Mouse (Mus musculus) myocyte (in vitro differentiated cells): ENCODE results near the gene Sds. TPM values are rescaled to one million over a fixed set of nuclear protein-coding genes. Genes with fewer than 3 reads are reported as not detected.

Experiments used
- H3K27me3 ChIP-seq: one replicate; pipeline ENCODE4 v1.6.1; 2011; ENCODE audit not compliant: control insufficient read depth, insufficient read depth, insufficient read length
- H3K36me3 ChIP-seq: one replicate; pipeline ENCODE4 v1.6.1; 2011; ENCODE audit not compliant: control insufficient read depth, insufficient read depth
- H3K4me2 ChIP-seq: one replicate; pipeline ENCODE4 v1.6.1; 2011; ENCODE audit warnings: low read depth, control low read depth
- H3K4me3 ChIP-seq: one replicate; pipeline ENCODE4 v1.5.1; 2011; ENCODE audit warnings: mild to moderate bottlenecking, control low read depth, moderate library complexity
- H3K79me2 ChIP-seq: one replicate; pipeline ENCODE4 v1.6.1; 2011; ENCODE audit not compliant: control insufficient read depth, insufficient read depth
- H3ac ChIP-seq: one replicate; pipeline ENCODE4 v1.6.1; 2011; ENCODE audit not compliant: control insufficient read depth, insufficient read length
- CEBPB ChIP-seq: IDR thresholded peaks from 2 replicates; pipeline ENCODE4 v1.6.1; 2011; ENCODE audit warnings: mild to moderate bottlenecking, moderate library complexity; ENCODE audit not compliant: poor library complexity, insufficient read depth, severe bottlenecking
- E2F4 ChIP-seq: IDR thresholded peaks from one replicate; pipeline ENCODE4 v1.6.1; 2011; ENCODE audit warnings: mild to moderate bottlenecking, control low read depth, moderate library complexity; ENCODE audit not compliant: insufficient read depth
- MAX ChIP-seq: IDR thresholded peaks from one replicate; pipeline ENCODE4 v1.6.1; 2011; ENCODE audit warnings: low read depth, mild to moderate bottlenecking, control low read depth
- MYOD1 ChIP-seq, 3 experiments: IDR thresholded peaks; one replicate each; pipeline ENCODE4 v1.6.1; 2011; ENCODE audit warnings: control low read depth in 2 of 3, low read depth in 2 of 3, mild to moderate bottlenecking in 2 of 3, moderate library complexity in 1 of 3; ENCODE audit not compliant: insufficient read length in 2 of 3, control insufficient read depth in 1 of 3
- MYOG ChIP-seq, 3 experiments: IDR thresholded peaks; one replicate each; pipeline ENCODE4 v1.6.1; 2011; ENCODE audit warnings: control low read depth in 2 of 3, low read depth in 2 of 3, mild to moderate bottlenecking in 2 of 3; ENCODE audit not compliant: insufficient read length in 2 of 3, control insufficient read depth in 1 of 3, insufficient read depth in 1 of 3
- POLR2A ChIP-seq: IDR thresholded peaks from one replicate; pipeline ENCODE4 v1.6.1; 2011; ENCODE audit warnings: low read depth, mild to moderate bottlenecking, control low read depth, moderate library complexity; ENCODE audit not compliant: insufficient read length
- POLR2AphosphoS2 ChIP-seq: IDR thresholded peaks from one replicate; pipeline ENCODE4 v1.6.1; 2011; ENCODE audit warnings: low read depth, control low read depth; ENCODE audit not compliant: insufficient read length
- REST ChIP-seq: IDR thresholded peaks from one replicate; pipeline ENCODE4 v1.6.1; 2011; ENCODE audit warnings: mild to moderate bottlenecking, control low read depth, moderate library complexity; ENCODE audit not compliant: insufficient read depth, insufficient read length
- SRF ChIP-seq: IDR thresholded peaks from one replicate; pipeline ENCODE4 v1.6.1; 2011; ENCODE audit warnings: low read depth; ENCODE audit not compliant: control insufficient read depth, insufficient read length
- TCF12 ChIP-seq: IDR thresholded peaks from one replicate; pipeline ENCODE4 v1.6.1; 2011; ENCODE audit warnings: mild to moderate bottlenecking, control low read depth; ENCODE audit not compliant: poor library complexity, insufficient read depth, severe bottlenecking
- TCF3 ChIP-seq: IDR thresholded peaks from one replicate; pipeline ENCODE4 v1.6.1; 2011; ENCODE audit warnings: low read depth, control low read depth; ENCODE audit not compliant: insufficient read length
- USF1 ChIP-seq: IDR thresholded peaks from one replicate; pipeline ENCODE4 v1.6.1; 2011; ENCODE audit warnings: low read depth, mild to moderate bottlenecking, control low read depth, moderate library complexity
- polyA plus RNA-seq: library from polyadenylated mRNA; unstranded; fragments of >200 nt; fragmentation: generic; extraction: Trizol; gene quantifications from one replicate; pipeline ENCODE4 v1.2.1, GENCODE M21; 2012; ENCODE audit warnings: missing spikeins

Gene Sds
- polyA plus RNA-seq, 1 experiment, result not detected

- H3K79me2 ChIP-seq, result no peaks in the 10 kb centered on the region
- peaks cover 28% of the 10 kb centered on the region for H3K27me3 ChIP-seq
- no peak overlapping the region for H3ac ChIP-seq
- TF ChIP-seq TCF3 (no peak), TCF12 (no peak), SRF (no peak), MAX (no peak), MYOD1 (IDR thresholded peaks at IDR 0.05; ENCODE audit: control insufficient read depth in 1 of 3, insufficient read length in 2 of 3, low read depth in 2 of 3) (no peak), REST (no peak), E2F4 (no peak)
- no peak overlapping the region for H3K4me3 ChIP-seq
- H3K36me3 ChIP-seq, result no peaks in the 10 kb centered on the region
- no peak overlapping the region for H3K4me2 ChIP-seq
Measured at GRCm38 (mm10) chr5:120456253-120456652, 20.1 kb upstream of the Sds start.

GRCm38 (mm10) chr5:120456841-120457554, 19.3 kb upstream of the Sds start:
- no peak overlapping the region for H3K4me3 ChIP-seq
- H3K4me2 ChIP-seq, result no peak overlapping the region
- TF ChIP-seq POLR2A (no peak), REST (no peak), TCF3 (no peak), E2F4 (no peak), TCF12 (no peak), SRF (no peak), USF1 (no peak), CEBPB (no peak)
- no peak overlapping the region for H3ac ChIP-seq
- no peaks in the 10 kb centered on the region for H3K36me3 ChIP-seq
- H3K27me3 ChIP-seq, result peaks cover 33% of the 10 kb centered on the region
- no peaks in the 10 kb centered on the region for H3K79me2 ChIP-seq

- H3K27me3 ChIP-seq, result peaks cover 39% of the 10 kb centered on the region
Measured at GRCm38 (mm10) chr5:120457628-120458027, 18.7 kb upstream of the Sds start.

GRCm38 (mm10) chr5:120459133-120459532, 17.2 kb upstream of the Sds start:
- H3K4me3 ChIP-seq, result no peak overlapping the region
- no peaks in the 10 kb centered on the region for H3K79me2 ChIP-seq
- H3ac ChIP-seq, result no peak overlapping the region
- H3K27me3 ChIP-seq, result peaks cover 39% of the 10 kb centered on the region
- TF ChIP-seq MAX (no peak), TCF3 (no peak), MYOD1 (IDR thresholded peaks at IDR 0.05; ENCODE audit: control insufficient read depth in 1 of 3, insufficient read length in 2 of 3, low read depth in 2 of 3) (no peak)
- no peaks in the 10 kb centered on the region for H3K36me3 ChIP-seq
- H3K4me2 ChIP-seq, result no peak overlapping the region

More at GRCm38 (mm10) chr5:120457628-120458027, 18.7 kb upstream of the Sds start:
- TF ChIP-seq USF1 (no peak), POLR2A (no peak), POLR2AphosphoS2 (no peak), SRF (no peak), CEBPB (no peak), E2F4 (no peak), TCF3 (no peak), REST (no peak), TCF12 (no peak), MYOG (IDR thresholded peaks at IDR 0.05; ENCODE audit: control insufficient read depth in 1 of 3, insufficient read depth in 1 of 3, insufficient read length in 2 of 3, low read depth in 2 of 3) (no peak), MYOD1 (IDR thresholded peaks at IDR 0.05; ENCODE audit: control insufficient read depth in 1 of 3, insufficient read length in 2 of 3, low read depth in 2 of 3) (no peak), MAX (no peak)
- H3ac ChIP-seq, result no peak overlapping the region
- no peak overlapping the region for H3K4me3 ChIP-seq
- H3K79me2 ChIP-seq, result no peaks in the 10 kb centered on the region
- H3K36me3 ChIP-seq, result no peaks in the 10 kb centered on the region
- H3K4me2 ChIP-seq, result no peak overlapping the region

GRCm38 (mm10) chr5:120461902-120462301, 14.4 kb upstream of the Sds start:
- H3K36me3 ChIP-seq, result no peaks in the 10 kb centered on the region
- no peak overlapping the region for H3K4me2 ChIP-seq
- TF ChIP-seq POLR2A, result no peak
- TF ChIP-seq REST, result no peak
- TF ChIP-seq POLR2AphosphoS2, result no peak
- TF ChIP-seq MAX, result no peak
- TF ChIP-seq TCF12, result no peak
- no peak for TF ChIP-seq USF1
- no peak for TF ChIP-seq TCF3
- no peak for TF ChIP-seq MYOG (IDR thresholded peaks at IDR 0.05; ENCODE audit: control insufficient read depth in 1 of 3, insufficient read depth in 1 of 3, insufficient read length in 2 of 3, low read depth in 2 of 3)
- TF ChIP-seq MYOD1 (IDR thresholded peaks at IDR 0.05; ENCODE audit: control insufficient read depth in 1 of 3, insufficient read length in 2 of 3, low read depth in 2 of 3), result no peak
- H3K27me3 ChIP-seq, result peaks cover 28% of the 10 kb centered on the region
- H3K4me3 ChIP-seq, result no peak overlapping the region
- no peak overlapping the region for H3ac ChIP-seq
- no peaks in the 10 kb centered on the region for H3K79me2 ChIP-seq
